Mouse (Mus musculus) central nervous system, embryonic 11.5 days (tissue): ENCODE measurements around the gene Phox2a. TPM values are rescaled to one million over a fixed set of nuclear protein-coding genes. Genes with fewer than 3 reads are reported as not detected.

Source experiments
- polyA plus RNA-seq: library from polyadenylated mRNA; depleted of rRNA; stranded (reverse); fragments of >200 nt; gene quantifications from 2 replicates; pipeline ENCODE4 v1.2.3, GENCODE M21; 2012; rRNA removed

The Phox2a gene
- polyA plus RNA-seq, result 0.80 and 2.0 TPM in 2 replicates

DNA sequence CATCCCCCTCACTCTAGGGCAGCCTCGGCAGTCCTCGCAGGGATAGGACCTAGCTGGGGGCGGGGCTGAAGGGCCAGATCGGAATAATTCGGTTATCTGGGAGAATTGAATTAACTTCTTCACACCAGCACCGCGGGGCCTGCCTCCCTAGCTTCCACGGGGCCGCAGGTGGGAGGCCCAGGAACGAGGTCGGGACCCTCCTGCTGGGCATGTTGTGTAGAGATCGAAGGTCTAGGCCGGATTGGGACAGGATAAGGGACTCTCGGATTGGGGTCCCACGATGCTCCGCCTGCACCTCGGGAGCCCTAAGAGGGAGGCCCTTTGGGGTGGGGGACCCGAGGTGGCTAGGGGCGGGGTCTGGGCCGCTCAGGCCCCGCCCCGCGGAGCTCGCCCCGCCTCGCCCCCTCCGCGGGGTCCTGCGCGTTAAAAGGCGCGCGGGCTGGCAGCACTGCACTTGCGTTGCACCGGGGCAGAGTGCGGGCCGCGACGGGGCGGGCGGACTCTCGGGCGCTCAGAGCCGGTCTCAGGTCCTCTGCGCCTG is at the start of gene Phox2a:
Phox2a (plus strand) TSS at position 453 of the 541 bp plus-strand sequence.

DNA sequence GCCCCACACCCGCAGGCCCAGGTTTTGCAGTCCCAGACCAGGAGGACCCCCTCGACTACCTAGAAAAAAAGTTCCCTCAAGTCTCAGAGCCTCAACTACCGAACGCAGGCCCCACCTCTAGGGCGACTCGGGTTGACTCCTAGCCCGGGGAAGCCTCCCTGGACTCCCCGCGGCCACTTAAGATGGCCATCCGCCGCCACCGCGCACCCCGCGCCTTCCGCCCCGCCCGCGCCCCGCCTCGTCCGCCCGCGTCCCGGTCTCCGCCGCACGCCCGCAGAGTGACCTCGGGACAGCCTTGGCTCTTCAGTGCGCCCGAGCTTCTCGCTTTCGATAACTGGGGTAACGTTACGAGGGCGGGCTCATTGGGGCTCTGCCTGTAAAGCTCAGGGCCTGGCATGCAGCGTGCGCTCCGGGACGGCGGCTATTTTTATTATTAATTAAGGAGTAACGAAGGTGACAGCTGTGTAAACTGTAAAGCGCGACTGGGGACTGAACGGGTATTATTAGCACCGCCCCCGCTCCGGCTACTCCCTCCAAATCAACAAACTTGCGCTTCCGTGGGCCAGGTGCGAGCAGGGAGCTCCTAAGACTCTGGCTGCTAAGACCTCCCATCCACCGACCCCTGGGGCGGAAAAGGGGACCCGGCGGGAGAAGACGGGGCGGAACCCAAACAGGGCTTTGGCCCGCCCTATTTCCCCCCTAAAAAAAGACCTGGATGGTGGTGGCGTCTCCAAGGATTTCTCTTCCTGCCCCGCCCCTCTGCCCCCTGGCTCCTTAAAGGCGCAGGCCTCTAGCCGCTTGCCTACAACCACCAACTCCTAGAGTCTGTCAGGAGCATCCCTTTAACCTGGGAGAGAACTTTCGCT is 19.7 kb downstream of the Phox2a start, which contains the start of gene Inppl1:
Inppl1 (minus strand) TSS at position 624 of the 866 bp plus-strand sequence.

DNA sequence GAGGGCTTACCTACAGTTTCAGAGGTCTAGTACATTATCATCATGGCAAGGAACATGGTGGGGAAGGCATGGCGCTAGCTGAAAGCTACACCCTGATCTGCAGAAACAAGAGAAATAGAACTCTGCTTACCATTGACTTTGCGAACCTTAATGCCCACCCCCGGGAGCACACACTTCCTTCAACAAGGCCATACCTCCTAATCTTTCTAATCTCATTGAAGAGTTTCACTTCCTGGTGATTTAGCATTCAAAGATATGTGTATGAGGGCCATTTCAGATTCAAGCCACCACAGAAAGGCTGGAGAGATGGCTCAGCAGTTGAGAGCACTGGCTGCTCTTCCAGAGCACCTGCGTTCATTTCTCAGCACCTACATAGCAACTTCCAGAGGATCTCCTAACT is 39.0 kb downstream of the Phox2a start, which contains the start of gene Folr2:
Folr2 (minus strand) TSS at position 101 of the 400 bp plus-strand sequence.

DNA sequence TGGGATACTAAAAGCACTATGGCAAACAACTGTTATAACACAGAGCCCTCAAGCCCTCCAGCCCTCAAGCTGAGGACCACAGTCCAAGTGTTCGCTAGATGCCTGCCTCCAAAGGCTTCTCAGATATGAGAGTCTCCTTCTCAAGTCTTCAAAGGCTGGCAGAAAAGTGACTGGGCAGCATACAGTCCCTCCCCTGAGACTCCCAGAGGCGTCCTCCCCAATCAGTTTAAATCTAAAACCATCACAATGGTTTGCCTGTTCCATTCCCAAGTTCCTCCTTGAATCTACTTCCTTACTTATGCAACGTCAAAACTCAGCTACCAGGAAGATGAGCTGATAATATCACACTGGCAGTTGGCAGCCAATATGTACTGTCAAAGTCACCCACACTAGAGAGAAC is 45.3 kb downstream of the Phox2a start, which contains the start of gene Anapc15:
Anapc15 (plus strand) TSS at position 301 of the 400 bp plus-strand sequence.

DNA sequence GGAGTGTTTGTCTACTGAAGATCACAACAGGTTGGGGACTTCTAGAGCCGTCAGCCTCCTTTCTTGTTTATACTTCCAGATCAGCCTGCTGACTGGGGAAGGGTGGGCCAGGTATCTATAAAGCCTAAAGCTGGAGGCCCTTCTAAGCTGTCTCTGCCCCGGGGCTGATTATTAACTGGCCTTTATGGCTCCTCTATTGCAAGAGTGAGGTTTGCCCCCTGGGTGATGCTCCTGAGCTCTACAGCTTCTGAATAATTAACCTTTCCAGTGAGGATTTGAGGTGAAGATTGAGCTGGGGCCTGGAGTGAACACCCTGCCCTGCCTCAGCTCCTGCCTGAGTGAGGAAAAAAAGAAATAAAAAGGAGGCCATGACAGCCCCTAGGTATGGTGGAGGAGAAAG is 52.5 kb downstream of the Phox2a start, which contains the start of gene Folr1:
Folr1 (minus strand) TSS at position 160 of the 400 bp plus-strand sequence.

Other genes starting within 250 kb of the Phox2a start
- gene Art2b, start 232.7 kb upstream of the Phox2a start, polyA plus RNA-seq, result 0.01 TPM in 1 of 2 replicates, not detected in the other
- 24.7 and 26.9 TPM in 2 replicates for gene Clpb, start 154.7 kb upstream of the Phox2a start, polyA plus RNA-seq
- 58.7 and 79.0 TPM in 2 replicates for gene Inppl1, start 19.9 kb downstream of the Phox2a start, polyA plus RNA-seq
- gene Folr2, start 38.9 kb downstream of the Phox2a start, polyA plus RNA-seq, result 2.5 TPM in 2 replicates
- gene Anapc15, start 45.4 kb downstream of the Phox2a start, polyA plus RNA-seq, result 124 and 143 TPM in 2 replicates
- 5.8 and 12.0 TPM in 2 replicates for gene Folr1, start 52.5 kb downstream of the Phox2a start, polyA plus RNA-seq
- gene Lamtor1, start 87.6 kb downstream of the Phox2a start, polyA plus RNA-seq, result 122 and 155 TPM in 2 replicates
- 0.12 and 0.41 TPM in 2 replicates for gene Tomt, start 88.0 kb downstream of the Phox2a start, polyA plus RNA-seq
- 5.2 and 8.2 TPM in 2 replicates for gene Lrrc51, start 115.6 kb downstream of the Phox2a start, polyA plus RNA-seq
- 99.9 and 104 TPM in 2 replicates for gene Numa1, start 115.8 kb downstream of the Phox2a start, polyA plus RNA-seq
- 10.8 and 15.4 TPM in 2 replicates for gene Il18bp, start 200.4 kb downstream of the Phox2a start, polyA plus RNA-seq
- gene Rnf121, start 247.2 kb downstream of the Phox2a start, polyA plus RNA-seq, result 44.9 and 79.1 TPM in 2 replicates
- gene Xndc1, start 247.2 kb downstream of the Phox2a start, polyA plus RNA-seq, result 51.6 and 62.7 TPM in 2 replicates
- 7.5 and 11.2 TPM in 2 replicates for gene Xntrpc, start 247.4 kb downstream of the Phox2a start, polyA plus RNA-seq